9 mouse cellular contexts compared by ENCODE assay signal in genomic region chr11:75551321-75551720, GRCm38 (mm10). TPM values are rescaled to one million over a fixed set of nuclear protein-coding genes. Genes with fewer than 3 reads are reported as not detected.
DNase-seq lines count a peak whose midpoint lies in the region; ATAC-seq and TF ChIP-seq lines count a peak whose summit lies in the region.
"Had no signal": no experiment of that assay in that cellular context is flagged by ENCODE, and none has a peak within 500 bp of the region (broad histone marks: within the 10 kb centered on the region; RNA-seq: fewer than 3 reads in every experiment).

No protein-coding gene starts in this region.

- H3K27me3 ChIP-seq in heart, embryonic 10.5 days (ENCODE audit: insufficient read depth, poor library complexity, severe bottlenecking) = no peaks in the 10 kb centered on the region
- no peaks in the 10 kb centered on the region for H3K27me3 ChIP-seq in heart, embryonic 12.5 days (replicated peaks)
- no peaks in the 10 kb centered on the region for H3K27me3 ChIP-seq in ES-Bruce4 (ENCODE audit: control insufficient read depth, insufficient read depth, low read length, poor library complexity, severe bottlenecking)
- H3K27me3 ChIP-seq in embryonic facial prominence, embryonic 10.5 days (replicated peaks; ENCODE audit: low read depth, poor library complexity, severe bottlenecking) = no peaks in the 10 kb centered on the region

- no peak for TF ChIP-seq CTCF in ES-Bruce4 (IDR thresholded peaks at IDR 0.05; ENCODE audit: low read depth, low read length)

- TF ChIP-seq POLR2A in ES-Bruce4 (IDR thresholded peaks at IDR 0.05; ENCODE audit: insufficient read depth, low read length) = no peak

- DNase-seq in heart, embryonic 10.5 days (ENCODE audit: low spot score) = no peak
- DNase-seq in embryonic facial prominence, embryonic 10.5 days (ENCODE audit: low spot score) = no peak
- DNase-seq in kidney, postnatal 14 days = peak; percentile 61
- DNase-seq in left cerebral cortex, postnatal 36 days (ENCODE audit: low spot score in 2 of 2) = no peak
- DNase-seq in ovary, adult 18-20 months (ENCODE audit: low spot score) = no peak
- DNase-seq in spleen, postnatal 14 days (ENCODE audit: low spot score in 2 of 2) = no peak

- intact Hi-C loops in left cerebral cortex, postnatal 36 days (cut with DNase I) = no loop called here

- 0 out of 2 replicates have a peak overlapping the region, but pooled peaks have one; percentile 83 for H3K27ac ChIP-seq in heart, embryonic 10.5 days
- H3K27ac ChIP-seq in heart, embryonic 12.5 days (ENCODE audit: poor library complexity, severe bottlenecking) = no peak overlapping the region
- no peak overlapping the region for H3K27ac ChIP-seq in ES-Bruce4 (ENCODE audit: insufficient read depth, low read length)
- H3K27ac ChIP-seq in embryonic facial prominence, embryonic 10.5 days (replicated peaks) = peak overlapping the region; percentile 69; the same call in 1 of the 2 replicates

- peaks cover 40% of the 10 kb centered on the region for H3K4me1 ChIP-seq in heart, embryonic 10.5 days
- peaks cover 34% of the 10 kb centered on the region for H3K4me1 ChIP-seq in heart, embryonic 12.5 days (replicated peaks)
- H3K4me1 ChIP-seq in ES-Bruce4 (ENCODE audit: control insufficient read depth, insufficient read depth, low read length) = peaks cover 8% of the 10 kb centered on the region
- peaks cover 45% of the 10 kb centered on the region for H3K4me1 ChIP-seq in embryonic facial prominence, embryonic 10.5 days

- TF ChIP-seq EP300 in ES-Bruce4 (IDR thresholded peaks at IDR 0.05; ENCODE audit: insufficient read depth, low read depth, low read length) = no peak

- ATAC-seq in heart, embryonic 12.5 days (ENCODE audit: insufficient number of reproducible peaks, low FRiP score) = no peak
- ATAC-seq: inflammation-experienced regulatory T-cells, adult 6 months had no signal

- WGBS in heart, embryonic 10.5 days = 87% methylated on average over 5 of the region's 5 CpGs
- 84% methylated on average over 5 of the region's 5 CpGs for WGBS in heart, embryonic 12.5 days
- WGBS in embryonic facial prominence, embryonic 10.5 days = 83% methylated on average over 5 of the region's 5 CpGs

- no peaks in the 10 kb centered on the region for H3K9me3 ChIP-seq in heart, embryonic 10.5 days
- H3K9me3 ChIP-seq in heart, embryonic 12.5 days (replicated peaks) = no peaks in the 10 kb centered on the region
- no peaks in the 10 kb centered on the region for H3K9me3 ChIP-seq in ES-Bruce4 (replicated peaks; ENCODE audit: control insufficient read depth, insufficient read depth, low read length, poor library complexity, severe bottlenecking)
- H3K9me3 ChIP-seq in embryonic facial prominence, embryonic 10.5 days = no peaks in the 10 kb centered on the region

- no peaks in the 10 kb centered on the region for H3K36me3 ChIP-seq in heart, embryonic 10.5 days
- H3K36me3 ChIP-seq in heart, embryonic 12.5 days = no peaks in the 10 kb centered on the region
- H3K36me3 ChIP-seq in ES-Bruce4 (ENCODE audit: control insufficient read depth, insufficient read depth, low read length, poor library complexity, severe bottlenecking) = no peaks in the 10 kb centered on the region
- H3K36me3 ChIP-seq in embryonic facial prominence, embryonic 10.5 days (replicated peaks) = no peaks in the 10 kb centered on the region

- no peak overlapping the region for H3K4me2 ChIP-seq in heart, embryonic 12.5 days

- no peak overlapping the region for H3K4me3 ChIP-seq in heart, embryonic 10.5 days
- H3K4me3 ChIP-seq in heart, embryonic 12.5 days = no peak overlapping the region
- H3K4me3 ChIP-seq in ES-Bruce4 (ENCODE audit: low read depth, low read length) = no peak overlapping the region
- no peak overlapping the region for H3K4me3 ChIP-seq in embryonic facial prominence, embryonic 10.5 days

- H3K9ac ChIP-seq in heart, embryonic 12.5 days = no peak overlapping the region
- 0 out of 2 replicates have a peak overlapping the region, but pooled peaks have one; percentile 4 for H3K9ac ChIP-seq in ES-Bruce4 (ENCODE audit: low read depth, poor library complexity, severe bottlenecking)

RNA-seq across cellular contexts. Expression of gene Slc43a2, which starts 19.8 kb away (rescaled TPM):
- 5.5 and 6.4 TPM in 2 replicates for polyA plus RNA-seq in heart, embryonic 10.5 days (2016; fragmentation: Nextera tagmentation; extraction: Ambion mirVana)
- 4.1 and 4.3 TPM in 2 replicates for polyA plus RNA-seq in heart, embryonic 12.5 days (2016; fragmentation: Nextera tagmentation; extraction: Ambion mirVana)
- 11.3 and 17.5 TPM in 2 replicates for polyA plus RNA-seq in ES-Bruce4 (2011; ENCODE audit: insufficient read depth, insufficient read length, low read depth, missing spikeins)
- 5.1 and 5.6 TPM in 2 replicates for polyA plus RNA-seq in embryonic facial prominence, embryonic 10.5 days (2016; fragmentation: Nextera tagmentation; extraction: Ambion mirVana)
- 10 to 100 TPM; 51.1 to 63.1 TPM for total RNA-seq in left cerebral cortex, postnatal 36 days (2021)

RNA-seq across cellular contexts. Expression of gene Pitpna, which starts 36.6 kb away (rescaled TPM):
- 56.1 and 80.1 TPM in 2 replicates for polyA plus RNA-seq in heart, embryonic 10.5 days (2016; fragmentation: Nextera tagmentation; extraction: Ambion mirVana)
- polyA plus RNA-seq in heart, embryonic 12.5 days (2016; fragmentation: Nextera tagmentation; extraction: Ambion mirVana) = 75.3 and 80.1 TPM in 2 replicates
- 70.5 and 71.4 TPM in 2 replicates for polyA plus RNA-seq in ES-Bruce4 (2011; ENCODE audit: insufficient read depth, insufficient read length, low read depth, missing spikeins)
- 61.5 TPM in 2 replicates for polyA plus RNA-seq in embryonic facial prominence, embryonic 10.5 days (2016; fragmentation: Nextera tagmentation; extraction: Ambion mirVana)
- total RNA-seq in left cerebral cortex, postnatal 36 days (2021) = 100 to 1,000 TPM; 315 to 349 TPM

RNA-seq across cellular contexts. Expression of gene Scarf1, which starts 38.0 kb away (rescaled TPM):
- polyA plus RNA-seq in heart, embryonic 10.5 days (2016; fragmentation: Nextera tagmentation; extraction: Ambion mirVana) = 13.6 and 15.8 TPM in 2 replicates
- polyA plus RNA-seq in heart, embryonic 12.5 days (2016; fragmentation: Nextera tagmentation; extraction: Ambion mirVana) = 12.3 and 13.8 TPM in 2 replicates
- 0.76 and 1.0 TPM in 2 replicates for polyA plus RNA-seq in ES-Bruce4 (2011; ENCODE audit: insufficient read depth, insufficient read length, low read depth, missing spikeins)
- polyA plus RNA-seq in embryonic facial prominence, embryonic 10.5 days (2016; fragmentation: Nextera tagmentation; extraction: Ambion mirVana) = 4.8 and 5.1 TPM in 2 replicates
- total RNA-seq in left cerebral cortex, postnatal 36 days (2021) = 1 to 10 TPM; 1.2 to 1.8 TPM

RNA-seq across cellular contexts. Expression of gene Rilp, which starts 41.4 kb away (rescaled TPM):
- polyA plus RNA-seq in heart, embryonic 10.5 days (2016; fragmentation: Nextera tagmentation; extraction: Ambion mirVana) = 0.76 and 0.78 TPM in 2 replicates
- 1.4 and 2.3 TPM in 2 replicates for polyA plus RNA-seq in heart, embryonic 12.5 days (2016; fragmentation: Nextera tagmentation; extraction: Ambion mirVana)
- polyA plus RNA-seq in ES-Bruce4 (2011; ENCODE audit: insufficient read depth, insufficient read length, low read depth, missing spikeins) = not detected in 2 replicates
- polyA plus RNA-seq in embryonic facial prominence, embryonic 10.5 days (2016; fragmentation: Nextera tagmentation; extraction: Ambion mirVana) = 0.17 and 0.23 TPM in 2 replicates
- total RNA-seq in left cerebral cortex, postnatal 36 days (2021) = 1 to 10 TPM; 1.9 to 2.3 TPM
- polyA plus RNA-seq: inflammation-experienced regulatory T-cells, adult 6 months had no signal

Comparison
In these comparisons a context has a peak if more than half of its experiments do, and no peak if none do; other contexts are left out.
1. H3K27ac ChIP-seq: peak in heart, embryonic 10.5 days (single experiment) and embryonic facial prominence, embryonic 10.5 days (single experiment); none in heart, embryonic 12.5 days (single experiment) and ES-Bruce4 (single experiment).